ENCODE assay signal across 13 mouse cellular contexts in genomic region chr5:108076241-108076640, GRCm38 (mm10). TPM values are rescaled to one million over a fixed set of nuclear protein-coding genes. Genes with fewer than 3 reads are reported as not detected.
"Had no signal": no experiment of that assay in that cellular context is flagged by ENCODE, and none has a peak within 500 bp of the region (broad histone marks: within the 10 kb centered on the region; RNA-seq: fewer than 3 reads in every experiment).

No protein-coding gene starts in this region.

- H3K9me3 ChIP-seq: kidney, embryonic 15.5 days; limb, embryonic 10.5 days; liver, embryonic 15.5 days; midbrain, embryonic 12.5 days; stomach, embryonic 15.5 days had no signal

- H3K27ac ChIP-seq: kidney, embryonic 15.5 days; left cerebral cortex, adult 2 months; limb, embryonic 10.5 days; liver, embryonic 15.5 days; midbrain, embryonic 12.5 days; stomach, embryonic 15.5 days had no signal

- H3K9ac ChIP-seq: kidney, embryonic 15.5 days; liver, embryonic 15.5 days; midbrain, embryonic 12.5 days; stomach, embryonic 15.5 days had no signal

- H3K4me3 ChIP-seq: kidney, embryonic 15.5 days; left cerebral cortex, adult 2 months; limb, embryonic 10.5 days; liver, embryonic 15.5 days; midbrain, embryonic 12.5 days; stomach, embryonic 15.5 days had no signal

- H3K4me1 ChIP-seq: kidney, embryonic 15.5 days; limb, embryonic 10.5 days; liver, embryonic 15.5 days; midbrain, embryonic 12.5 days; stomach, embryonic 15.5 days had no signal

- H3K27me3 ChIP-seq: kidney, embryonic 15.5 days; liver, embryonic 15.5 days; midbrain, embryonic 12.5 days; stomach, embryonic 15.5 days had no signal

- DNase-seq: kidney, adult 18-20 months; kidney, postnatal 25 days; lung, adult 2 months; lung, postnatal 4 days; right cerebral cortex, postnatal 25 days; thymus, adult 2 months; thymus, postnatal 36 days had no signal

RNA-seq across cellular contexts. Expression of gene Ccdc18, which starts 56.4 kb away (rescaled TPM):
- polyA plus RNA-seq: lung, adult 2 months had no signal
